Mouse (Mus musculus) limb, embryonic 12.5 days (tissue): ENCODE data around the gene Kcnh3. TPM values are rescaled to one million over a fixed set of nuclear protein-coding genes. Genes with fewer than 3 reads are reported as not detected.

Experiments
- ATAC-seq: fragments of 200-750 bp; cut with Nextera tagmentation; 2 replicates; pipeline ENCODE4 v1.8.0; 2017; ENCODE audit warnings: low read depth, moderate TSS enrichment; ENCODE audit not compliant: insufficient number of reproducible peaks, insufficient read depth, low FRiP score, low TSS enrichment
- H3K27ac ChIP-seq: fragments of 300-500 bp; sonication (generic); 2 replicates; pipeline ENCODE4 v1.5.1; 2016; ENCODE audit warnings: mild to moderate bottlenecking, moderate library complexity
- H3K27me3 ChIP-seq: fragments of 300-500 bp; sonication (generic); 2 replicates; pipeline ENCODE4 v1.6.1; 2016; ENCODE audit warnings: mild to moderate bottlenecking, moderate library complexity
- H3K36me3 ChIP-seq: fragments of 300-500 bp; sonication (generic); 2 replicates; pipeline ENCODE4 v1.6.1; 2016; ENCODE audit warnings: mild to moderate bottlenecking, moderate library complexity
- H3K4me1 ChIP-seq: fragments of 300-500 bp; sonication (generic); replicated peaks from 2 replicates; pipeline ENCODE4 v1.6.1; 2016
- H3K4me2 ChIP-seq: fragments of 300-500 bp; sonication (generic); 2 replicates; pipeline ENCODE4 v1.6.1; 2016; ENCODE audit warnings: mild to moderate bottlenecking, moderate library complexity
- H3K4me3 ChIP-seq: fragments of 300-500 bp; sonication (generic); replicated peaks from 2 replicates; pipeline ENCODE4 v1.5.1; 2016; ENCODE audit warnings: mild to moderate bottlenecking
- H3K9ac ChIP-seq: fragments of 300-500 bp; sonication (generic); replicated peaks from 2 replicates; pipeline ENCODE4 v1.6.1; 2016; ENCODE audit warnings: mild to moderate bottlenecking, moderate library complexity
- H3K9me3 ChIP-seq: fragments of 300-500 bp; sonication (generic); 2 replicates; pipeline ENCODE4 v1.6.1; 2016; ENCODE audit warnings: mild to moderate bottlenecking, moderate library complexity
- WGBS: fragments of 180-500 bp; shearing (Covaris S2); methylation state at CpG from one replicate; pipeline ENCODE4 v1.1.7; 2016; 5-methylcytosine and 5-hydroxymethylcytosine counted together
- polyA plus RNA-seq: library from polyadenylated mRNA; unstranded; fragments of >200 nt; fragmentation: Nextera tagmentation; extraction: Ambion mirVana; gene quantifications from 2 replicates; pipeline ENCODE4 v1.2.1, GENCODE M21; 2016

The Kcnh3 gene
- polyA plus RNA-seq, 1 experiment from 2014 or later = 0.24 TPM

DNA sequence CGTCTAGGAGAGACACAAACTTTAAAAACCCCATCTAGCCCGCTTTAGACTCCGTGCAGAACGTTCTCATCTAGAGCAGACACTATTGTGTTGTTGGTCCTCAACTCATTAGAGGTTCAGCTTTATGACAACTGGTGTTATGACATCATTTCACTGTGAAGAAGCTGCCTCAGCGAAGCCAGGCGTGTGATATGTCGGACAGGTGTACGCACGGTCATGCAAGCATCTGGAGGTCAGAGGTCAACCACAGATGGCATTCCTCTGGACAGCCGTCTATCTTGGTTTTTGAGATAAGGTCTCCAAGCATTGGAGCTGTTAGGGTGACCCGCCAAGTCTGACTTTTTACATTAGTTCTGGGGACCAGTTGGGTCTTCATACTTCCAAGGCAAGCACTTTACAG, 65.9 kb downstream of the Kcnh3 start:
- peaks cover 7% of the 10 kb centered on the region for H3K4me1 ChIP-seq
- ATAC-seq = no peak
- WGBS = 86% methylated on average over 11 of the region's 11 CpGs
- no peaks in the 10 kb centered on the region for H3K9me3 ChIP-seq
- H3K4me2 ChIP-seq = no peak overlapping the region
- H3K9ac ChIP-seq = no peak overlapping the region
- no peaks in the 10 kb centered on the region for H3K36me3 ChIP-seq
- no peaks in the 10 kb centered on the region for H3K27me3 ChIP-seq
- no peak overlapping the region for H3K27ac ChIP-seq
- H3K4me3 ChIP-seq = no peak overlapping the region

Other genes starting within 250 kb of the Kcnh3 start
- 128 and 135 TPM in 2 replicates for gene Tuba1c, start 195.0 kb upstream of the Kcnh3 start, polyA plus RNA-seq
- 0.19 and 5.1 TPM in 2 replicates for gene Prph, start 169.7 kb upstream of the Kcnh3 start, polyA plus RNA-seq
- 39.5 and 47.1 TPM in 2 replicates for gene Troap, start 150.3 kb upstream of the Kcnh3 start, polyA plus RNA-seq
- gene C1ql4, start 137.0 kb upstream of the Kcnh3 start, polyA plus RNA-seq = 0.19 TPM in 1 of 2 replicates, not detected in the other
- gene Dnajc22, start 131.7 kb upstream of the Kcnh3 start, polyA plus RNA-seq = 1.2 and 1.7 TPM in 2 replicates
- gene Spats2, start 98.9 kb upstream of the Kcnh3 start, polyA plus RNA-seq = 78.7 and 79.2 TPM in 2 replicates
- gene Mcrs1, start 27.1 kb downstream of the Kcnh3 start, polyA plus RNA-seq = 154 and 158 TPM in 2 replicates
- gene Prpf40b, start 70.2 kb downstream of the Kcnh3 start, polyA plus RNA-seq = 74.6 TPM in 2 replicates
- gene Fam186b, start 71.0 kb downstream of the Kcnh3 start, polyA plus RNA-seq = not detected in 2 replicates
- 33.6 and 40.6 TPM in 2 replicates for gene Fmnl3, start 145.6 kb downstream of the Kcnh3 start, polyA plus RNA-seq
- gene Tmbim6, start 168.0 kb downstream of the Kcnh3 start, polyA plus RNA-seq = 240 and 252 TPM in 2 replicates
- 13.6 and 14.6 TPM in 2 replicates for gene Nckap5l, start 232.9 kb downstream of the Kcnh3 start, polyA plus RNA-seq
- 18.6 and 20.2 TPM in 2 replicates for gene Bcdin3d, start 249.9 kb downstream of the Kcnh3 start, polyA plus RNA-seq